Mouse (Mus musculus): Measurements from ENCODE around the gene Cherp.

Gene Cherp

GRCm38 (mm10) chr8:72470684-72471083, 4.3 kb downstream of the Cherp start:
- no peak for DNase-seq

GRCm38 (mm10) chr8:72469984-72470383, 5.0 kb downstream of the Cherp start:
- no peak for DNase-seq

- DNase-seq: no peak
Observed at GRCm38 (mm10) chr8:72469243-72469642, 5.8 kb downstream of the Cherp start.

GRCm38 (mm10) chr8:72464211-72464610, 10.8 kb downstream of the Cherp start:
- no peak for DNase-seq

GRCm38 (mm10) chr8:72459881-72460533, 15.0 kb downstream of the Cherp start:
- no peak for DNase-seq

- DNase-seq: no peak
Observed at GRCm38 (mm10) chr8:72458457-72458856, 16.6 kb downstream of the Cherp start.

- no peak for DNase-seq
Observed at GRCm38 (mm10) chr8:72457806-72458205, 17.2 kb downstream of the Cherp start.

GRCm38 (mm10) chr8:72455317-72455716, 19.7 kb downstream of the Cherp start:
- DNase-seq: no peak

GRCm38 (mm10) chr8:72453904-72454303, 21.1 kb downstream of the Cherp start:
- DNase-seq: no peak

- DNase-seq: no peak
Observed at GRCm38 (mm10) chr8:72451516-72451915, 23.5 kb downstream of the Cherp start.

- no peak for DNase-seq
Observed at GRCm38 (mm10) chr8:72445071-72445470, 30.0 kb downstream of the Cherp start.

- no peak for DNase-seq
Observed at GRCm38 (mm10) chr8:72443994-72444350, 31.1 kb downstream of the Cherp start.

GRCm38 (mm10) chr8:72443338-72443993, 31.6 kb downstream of the Cherp start, which contains the start of the genes Calr3 and 1700030K09Rik:
Gene Calr3 (minus strand): TSS chr8:72443870.
Gene 1700030K09Rik (plus strand): TSS chr8:72443880.
- DNase-seq: peak; percentile 99

- DNase-seq: peak in 1 of 2 experiments; percentile 56
Observed at GRCm38 (mm10) chr8:72438248-72439015, 36.6 kb downstream of the Cherp start.

GRCm38 (mm10) chr8:72434952-72435351, 40.1 kb downstream of the Cherp start:
- peak in 1 of 2 experiments; percentile 26 for DNase-seq

- peak in 1 of 2 experiments; percentile 42 for DNase-seq
Observed at GRCm38 (mm10) chr8:72429676-72430075, 45.4 kb downstream of the Cherp start.

GRCm38 (mm10) chr8:72422926-72423325, 52.1 kb downstream of the Cherp start:
- no peak for DNase-seq

GRCm38 (mm10) chr8:72421362-72422335, 53.4 kb downstream of the Cherp start, which contains the start of gene Eps15l1:
Gene Eps15l1 (minus strand): TSS chr8:72421460.
- DNase-seq: peak; percentile 99 to 100

GRCm38 (mm10) chr8:72420571-72421361, 54.3 kb downstream of the Cherp start:
- DNase-seq: peak; percentile 44 to 51

GRCm38 (mm10) chr8:72418073-72418472, 57.0 kb downstream of the Cherp start:
- no peak for DNase-seq

GRCm38 (mm10) chr8:72415252-72415651, 59.8 kb downstream of the Cherp start:
- DNase-seq: no peak
